Mouse (Mus musculus): ENCODE data around the gene Tfeb.

The Tfeb gene

DNA sequence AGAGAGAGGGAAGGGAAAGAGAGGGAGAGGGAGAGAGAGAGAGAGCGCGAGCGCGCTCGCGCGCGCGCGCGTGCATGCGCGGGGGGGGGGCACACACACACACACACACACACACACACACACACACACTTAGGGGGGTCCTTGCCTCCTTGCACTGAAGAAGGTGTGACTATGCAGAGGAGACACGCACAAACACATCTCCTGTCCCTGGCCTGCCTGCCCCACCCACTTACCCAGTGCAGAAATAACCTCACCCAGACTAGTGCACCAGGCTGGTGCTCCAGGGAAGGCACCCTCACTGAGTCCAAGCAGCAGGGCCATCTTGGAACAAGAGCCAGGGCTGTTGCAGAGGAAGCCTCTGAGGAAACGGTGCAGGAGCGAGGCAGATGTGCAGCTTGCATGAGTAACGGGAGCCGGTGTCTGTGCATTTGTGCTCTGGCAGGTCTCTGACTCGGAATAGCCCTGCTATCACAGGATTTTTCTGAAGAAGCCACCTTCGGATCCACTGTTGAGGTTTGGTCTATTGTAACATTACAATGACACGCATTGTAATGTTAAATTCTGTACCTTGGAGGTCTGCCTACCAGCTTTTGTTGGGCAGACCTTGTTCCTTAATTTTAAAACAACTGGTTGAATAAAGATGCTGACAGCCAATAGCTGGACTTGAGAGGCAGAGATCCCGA is 23.8 kb upstream of the Tfeb start:
- no peak for DNase-seq (ENCODE audit: low read depth)

DNA sequence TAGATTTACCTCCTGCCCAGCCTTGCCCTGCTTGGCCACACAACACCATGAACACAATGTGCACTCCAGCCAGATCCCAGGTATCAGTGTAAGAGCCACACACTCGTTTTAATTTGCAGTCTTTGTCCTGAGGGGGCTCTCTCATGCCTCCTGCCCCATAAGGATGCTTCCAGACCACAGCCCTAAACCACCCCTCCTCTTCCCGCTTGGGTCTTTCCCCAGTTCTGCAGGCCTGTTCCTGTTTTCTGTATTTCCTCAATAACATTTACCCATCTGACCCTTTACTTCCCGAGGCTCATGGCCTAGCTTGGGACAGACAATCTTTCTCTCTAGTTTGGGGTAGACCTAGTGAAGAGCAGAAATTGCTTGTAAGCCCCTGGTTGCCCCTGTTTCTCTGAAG is 21.8 kb upstream of the Tfeb start:
- DNase-seq (ENCODE audit: low read depth): no peak

DNA sequence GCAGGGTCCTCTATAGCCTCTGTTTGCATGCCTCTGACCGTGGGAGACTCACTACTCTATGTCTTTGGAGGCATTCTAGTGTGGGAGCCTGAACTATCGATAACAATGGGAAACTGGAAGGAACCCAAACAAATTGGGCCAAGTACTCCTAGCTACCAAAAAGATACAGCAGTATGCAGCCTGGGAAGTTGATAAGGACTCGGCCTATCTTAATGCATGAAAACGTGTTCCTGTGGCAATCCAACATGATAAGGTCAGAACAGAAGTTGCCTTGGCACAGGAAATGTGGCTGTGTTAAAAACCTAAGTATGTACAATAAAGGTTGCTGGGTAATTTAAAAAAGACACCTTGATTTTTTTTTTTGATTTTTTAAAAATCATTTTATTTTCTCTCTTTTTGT is 15.6 kb upstream of the Tfeb start:
- no peak for DNase-seq (ENCODE audit: low read depth)

DNA sequence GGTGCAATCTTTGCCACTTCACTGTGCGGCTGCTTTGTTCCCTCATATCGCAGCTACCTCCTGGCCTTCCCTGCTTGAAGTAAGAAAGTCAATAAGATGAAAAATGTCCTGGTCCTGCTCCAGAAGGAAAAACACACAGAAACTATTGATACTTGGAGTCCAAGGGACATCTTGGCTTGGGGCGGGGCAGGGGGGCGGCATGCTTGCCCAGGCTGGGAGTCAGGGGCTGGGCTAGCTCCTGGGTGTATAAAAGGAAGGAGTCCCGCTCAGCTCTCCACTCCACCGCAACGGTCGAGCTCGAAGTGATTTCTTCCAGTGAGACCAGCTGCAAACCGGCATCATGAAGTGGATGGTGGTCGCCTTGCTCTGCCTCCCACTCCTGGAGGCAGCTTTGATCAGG is 10.3 kb upstream of the Tfeb start, which contains the start of gene Pgc:
Gene Pgc (plus strand): TSS at position 277 of the 400 bp plus-strand sequence.
- DNase-seq (ENCODE audit: low read depth): no peak

DNA sequence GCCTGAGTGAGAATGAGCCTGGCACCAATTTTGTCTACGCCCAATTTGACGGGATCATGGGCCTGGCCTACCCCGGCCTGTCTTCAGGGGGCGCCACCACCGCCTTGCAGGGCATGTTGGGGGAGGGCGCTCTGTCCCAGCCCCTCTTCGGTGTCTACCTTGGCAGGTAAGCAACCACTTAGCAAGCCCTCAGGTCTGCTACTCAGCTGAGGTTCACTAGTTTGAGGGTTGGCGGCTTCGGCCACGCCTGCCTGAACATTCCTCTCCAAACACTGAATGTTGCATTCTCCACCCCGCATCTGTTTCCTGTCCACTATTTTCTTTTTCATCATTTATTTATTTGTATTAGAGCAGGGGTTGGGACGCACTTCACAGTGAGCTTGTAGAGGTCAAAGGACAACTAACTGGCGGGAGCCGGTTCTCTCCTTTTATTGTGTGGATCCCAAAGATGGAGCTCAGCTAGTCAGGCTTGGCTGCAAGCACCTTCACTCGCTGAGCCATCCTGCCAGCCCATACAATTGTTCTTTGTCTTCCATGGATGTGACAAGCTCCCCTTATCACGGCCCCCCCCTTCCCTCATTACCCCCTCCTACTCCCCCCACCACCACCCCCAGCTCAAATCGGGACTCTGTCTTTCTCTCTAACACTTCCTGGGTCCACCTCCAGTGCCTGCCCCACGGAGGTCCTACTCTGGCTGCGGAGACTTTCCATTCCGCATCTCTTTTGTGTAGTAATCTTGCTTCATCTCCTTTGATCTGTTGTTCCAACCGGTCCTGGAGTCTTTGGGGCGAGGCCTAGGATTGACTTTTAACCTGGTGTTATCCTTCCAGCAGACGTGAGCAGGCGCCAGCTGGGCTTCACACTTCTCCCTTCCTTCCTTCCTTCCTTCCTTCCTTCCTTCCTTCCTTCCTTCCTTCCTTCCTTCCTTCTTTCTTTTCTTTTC is 5.9 kb upstream of the Tfeb start:
- DNase-seq (ENCODE audit: low read depth): no peak

DNA sequence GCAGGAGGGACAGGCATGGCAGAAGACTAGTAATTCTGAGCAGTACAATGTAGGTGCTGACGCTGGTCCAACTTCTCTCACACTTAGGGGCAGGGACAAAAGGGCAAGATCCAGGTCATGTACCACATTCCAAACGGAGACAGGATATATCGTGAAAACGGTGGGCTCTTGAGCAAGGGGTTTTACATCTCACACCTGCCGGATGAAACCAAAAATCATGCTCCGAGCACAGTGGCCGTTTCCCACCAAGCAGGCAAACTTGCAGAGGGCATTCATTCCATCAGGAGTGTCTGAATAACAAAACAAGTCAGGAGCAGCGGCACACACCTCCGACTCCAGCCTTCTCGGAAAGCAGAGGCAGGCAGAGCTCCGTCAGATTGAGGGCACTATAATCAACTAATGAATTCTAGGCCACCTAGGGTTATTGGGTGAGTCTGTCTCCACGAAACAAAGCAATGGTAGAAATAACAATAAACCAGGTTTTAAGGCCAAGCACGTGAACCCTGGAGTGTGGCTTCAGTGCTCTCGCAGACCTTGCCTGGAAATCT is 1.2 kb upstream of the Tfeb start:
- no peak for DNase-seq (ENCODE audit: low read depth)

DNA sequence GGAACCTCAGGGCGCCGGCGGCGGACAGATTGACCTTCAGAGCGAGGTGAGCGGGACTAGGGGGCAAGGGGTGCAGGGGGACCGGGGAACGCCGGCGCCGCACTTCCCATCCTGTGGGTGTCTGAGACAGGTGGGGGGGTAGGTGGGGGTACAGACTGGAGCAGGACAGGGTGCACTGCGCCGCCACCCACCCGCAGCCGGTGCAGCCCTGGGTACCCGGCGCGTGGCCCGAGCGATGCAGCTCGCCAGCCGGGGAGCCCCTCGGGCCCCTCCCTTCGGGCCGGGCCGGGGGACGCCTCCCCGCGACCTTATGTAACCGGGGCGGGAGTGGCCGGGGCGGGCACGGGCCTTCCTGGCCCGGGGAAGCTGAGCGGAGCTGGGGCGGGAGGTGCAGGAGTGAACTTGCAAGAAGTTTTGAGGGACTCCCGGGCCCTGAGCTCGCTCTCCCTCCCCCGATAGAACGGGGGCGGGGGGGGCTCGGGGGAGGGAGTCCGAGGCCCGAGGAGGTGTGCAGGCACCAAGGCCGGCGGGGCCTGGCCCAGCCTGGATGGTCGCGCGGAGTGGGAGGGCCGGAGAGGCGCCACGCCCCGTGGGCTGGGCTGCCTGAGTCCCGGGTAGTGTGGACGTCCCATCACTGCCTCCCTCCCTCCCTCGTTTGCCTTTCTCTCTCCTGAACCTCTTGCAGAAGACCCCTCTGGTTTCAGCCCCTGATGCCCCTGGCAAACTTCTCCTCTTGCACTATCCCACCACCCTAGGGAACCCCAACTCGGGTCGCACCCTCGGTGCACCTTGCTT is 638 bp downstream of the Tfeb start:
- DNase-seq (ENCODE audit: low read depth): no peak

DNA sequence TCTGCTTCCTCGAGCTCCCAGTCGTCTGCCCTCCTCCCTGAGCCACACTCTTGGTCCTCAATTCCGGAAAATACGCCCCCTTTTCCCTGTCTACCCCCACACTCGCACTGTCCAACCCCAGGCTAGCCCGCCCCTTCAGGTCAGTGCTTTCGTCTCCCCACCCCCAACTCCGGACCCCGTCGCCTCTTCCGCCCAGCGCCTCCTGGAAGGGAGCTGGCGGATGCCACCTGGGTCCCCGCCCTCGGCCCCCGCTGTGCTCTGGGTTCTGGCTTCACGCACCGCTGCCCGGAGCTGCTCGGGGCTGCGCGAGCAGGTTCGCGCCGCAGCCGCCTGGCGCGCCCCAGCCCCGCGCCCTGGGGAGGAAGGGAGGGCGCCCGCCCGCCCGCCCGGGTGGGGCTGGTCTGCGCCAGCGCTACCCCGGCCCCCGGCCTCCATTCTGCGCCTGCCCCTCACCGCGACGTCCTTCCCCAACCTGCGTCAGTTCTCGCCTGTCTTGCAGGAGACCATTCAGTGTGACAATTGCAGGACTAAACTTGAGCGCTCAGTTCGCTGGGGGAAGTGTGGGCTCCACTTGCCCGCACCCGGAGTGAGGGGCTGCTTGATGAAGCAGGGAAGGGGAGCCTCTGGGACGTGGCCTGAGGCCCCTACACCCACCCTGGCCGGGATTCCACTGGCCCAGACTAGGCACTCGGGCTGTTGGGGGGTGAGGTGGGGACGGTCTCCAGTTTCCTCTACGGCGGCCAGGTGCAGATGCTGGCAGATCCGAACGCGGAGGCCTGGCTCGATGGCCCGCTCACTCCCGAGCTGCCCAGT is 1.4 kb downstream of the Tfeb start:
- no peak for DNase-seq (ENCODE audit: low read depth)

DNA sequence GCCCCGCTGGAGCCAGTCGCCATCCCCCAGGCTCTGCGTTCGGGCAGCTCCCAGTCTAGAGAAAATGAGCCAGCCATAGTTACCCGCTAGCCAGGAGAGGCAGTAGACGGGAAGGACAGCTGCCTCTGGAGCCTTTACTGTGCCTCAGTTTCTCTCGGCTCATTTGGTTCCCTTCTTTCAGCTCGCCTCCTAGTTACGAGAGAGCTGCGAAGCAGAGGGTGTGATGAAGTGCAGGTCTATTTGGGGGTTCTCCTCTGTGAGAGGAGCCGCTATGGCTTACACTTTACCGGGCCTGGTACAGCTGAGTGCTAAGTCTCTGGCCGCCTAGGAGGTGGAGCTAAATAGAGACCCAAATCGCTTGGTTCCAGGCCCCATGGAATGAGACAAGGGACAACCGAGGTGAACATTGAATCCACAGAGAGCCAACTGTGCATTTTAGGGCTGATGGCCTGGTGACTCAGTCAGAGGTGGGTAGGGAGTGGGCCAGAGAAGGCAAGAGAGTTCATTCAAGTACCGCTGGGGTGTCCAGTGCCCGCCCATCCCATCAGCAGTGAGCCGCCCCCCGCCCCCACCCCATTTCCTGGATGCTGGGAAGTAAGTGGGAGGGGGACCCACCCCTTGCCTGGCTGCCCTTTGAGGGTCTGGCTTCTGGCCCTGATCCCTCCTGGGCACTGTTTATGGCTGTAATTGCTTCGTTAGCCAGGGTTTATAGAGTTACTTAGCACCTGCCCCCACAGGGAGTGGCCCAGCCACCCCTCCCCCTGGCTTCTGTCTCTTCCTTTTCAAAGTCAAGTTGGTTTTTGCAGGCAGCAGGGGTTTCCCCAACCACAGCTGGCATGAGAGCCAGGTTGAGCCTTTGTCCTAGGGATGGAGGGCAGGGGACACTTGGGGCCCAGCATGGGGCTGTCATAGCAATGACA is 2.3 kb downstream of the Tfeb start:
- no peak for DNase-seq (ENCODE audit: low read depth)

DNA sequence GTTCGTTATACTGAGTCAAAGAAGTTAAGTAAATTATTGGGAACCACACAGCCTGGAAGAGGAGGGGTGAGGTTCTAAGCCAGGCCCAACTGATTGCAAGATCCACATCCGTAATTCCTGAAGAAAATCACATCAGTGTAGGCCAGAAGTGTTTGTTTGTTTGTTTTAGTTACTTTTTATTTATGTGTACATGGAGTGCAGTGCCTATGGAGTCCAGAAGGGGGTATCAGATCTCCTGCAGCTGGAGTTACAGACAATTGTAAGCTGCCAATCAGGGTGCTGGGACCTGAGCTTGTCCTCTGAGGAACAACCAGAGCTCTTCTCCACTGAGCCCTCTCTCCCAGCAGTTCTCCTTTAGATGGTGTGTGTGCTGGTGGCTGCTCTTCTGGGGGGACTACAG is 3.4 kb downstream of the Tfeb start:
- DNase-seq (ENCODE audit: low read depth): no peak

DNA sequence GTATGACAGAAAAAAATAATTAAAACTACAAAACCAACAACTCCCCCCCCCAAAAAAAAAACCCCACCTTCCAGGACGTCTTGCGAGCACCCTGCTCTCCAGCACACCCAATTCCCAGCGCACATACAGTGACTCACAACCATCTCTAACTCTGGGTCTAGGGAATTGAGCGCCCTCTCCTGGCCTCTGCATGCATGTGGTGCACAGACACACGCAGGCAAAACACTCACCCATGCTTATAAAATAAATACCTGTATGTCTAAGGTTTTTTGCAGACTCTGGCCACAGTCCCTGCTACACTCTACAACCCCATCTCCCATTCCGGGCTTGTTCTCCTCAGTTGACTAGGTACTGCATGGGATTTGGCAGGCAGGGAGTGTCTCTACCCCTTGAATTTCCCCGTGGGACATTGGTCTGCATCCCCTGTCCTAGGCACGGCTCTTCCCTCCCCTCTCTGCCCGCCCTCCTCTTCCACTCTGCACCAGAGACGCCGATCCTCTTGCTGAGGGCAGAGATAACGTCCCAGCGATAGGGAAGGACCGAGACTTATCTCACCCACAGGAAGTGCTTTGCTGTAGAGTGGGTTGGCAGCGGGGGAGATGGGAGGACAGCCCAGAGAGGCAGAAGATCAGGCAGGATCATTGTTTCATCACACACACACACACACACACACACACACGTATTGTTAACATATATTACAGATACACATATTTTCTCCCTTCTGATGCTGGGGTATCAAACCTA is 6.3 kb downstream of the Tfeb start:
- DNase-seq (ENCODE audit: low read depth): peak; percentile 61

DNA sequence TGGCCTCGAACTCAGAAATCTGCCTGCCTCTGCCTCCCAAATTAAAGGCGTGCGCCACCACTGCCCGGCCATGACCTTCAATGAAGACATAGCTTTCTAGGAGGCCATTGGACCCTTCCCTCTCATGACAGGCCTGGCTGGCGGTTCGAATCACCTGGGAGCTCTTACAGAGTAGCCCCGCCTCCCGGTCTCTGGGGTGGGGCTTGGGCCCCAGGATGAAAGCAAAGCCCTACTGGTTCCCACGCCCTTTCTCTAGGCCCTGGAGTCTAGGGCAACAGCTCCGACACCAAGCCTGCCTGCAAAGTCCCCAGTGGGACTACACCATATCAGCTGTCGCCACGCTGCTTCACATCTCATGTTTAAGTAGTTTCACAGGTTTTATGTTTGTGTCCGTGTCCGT is 7.3 kb downstream of the Tfeb start:
- no peak for DNase-seq (ENCODE audit: low read depth)

DNA sequence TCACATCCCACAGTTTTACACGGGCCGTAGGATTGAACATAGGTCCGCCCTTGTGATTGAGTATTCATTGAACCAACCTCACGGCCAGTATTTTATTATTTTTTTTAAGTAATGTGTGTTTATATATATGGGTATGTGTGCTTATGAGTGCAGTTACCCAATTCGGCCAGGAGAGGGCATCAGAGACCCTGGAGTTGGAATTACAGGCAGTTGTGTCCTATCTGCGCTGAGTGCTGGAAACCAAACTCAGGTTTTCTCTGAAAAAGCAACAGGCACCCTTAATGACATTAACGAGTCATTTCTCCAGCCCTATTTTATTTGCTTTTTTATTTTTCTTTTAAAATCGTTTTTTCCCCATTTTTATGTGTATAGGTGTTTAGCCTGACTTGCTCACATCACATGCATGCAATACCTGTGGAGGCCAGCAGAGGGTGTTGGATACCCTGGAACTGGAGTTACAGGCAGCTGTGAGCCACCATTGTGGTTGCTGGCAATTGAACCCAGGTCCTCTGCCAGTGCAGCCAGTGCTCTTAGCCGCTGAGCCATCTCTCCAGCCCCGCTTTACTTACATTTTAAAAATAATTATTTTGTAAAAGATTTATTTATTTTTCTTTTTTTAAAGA is 8.0 kb downstream of the Tfeb start:
- no peak for DNase-seq (ENCODE audit: low read depth)

DNA sequence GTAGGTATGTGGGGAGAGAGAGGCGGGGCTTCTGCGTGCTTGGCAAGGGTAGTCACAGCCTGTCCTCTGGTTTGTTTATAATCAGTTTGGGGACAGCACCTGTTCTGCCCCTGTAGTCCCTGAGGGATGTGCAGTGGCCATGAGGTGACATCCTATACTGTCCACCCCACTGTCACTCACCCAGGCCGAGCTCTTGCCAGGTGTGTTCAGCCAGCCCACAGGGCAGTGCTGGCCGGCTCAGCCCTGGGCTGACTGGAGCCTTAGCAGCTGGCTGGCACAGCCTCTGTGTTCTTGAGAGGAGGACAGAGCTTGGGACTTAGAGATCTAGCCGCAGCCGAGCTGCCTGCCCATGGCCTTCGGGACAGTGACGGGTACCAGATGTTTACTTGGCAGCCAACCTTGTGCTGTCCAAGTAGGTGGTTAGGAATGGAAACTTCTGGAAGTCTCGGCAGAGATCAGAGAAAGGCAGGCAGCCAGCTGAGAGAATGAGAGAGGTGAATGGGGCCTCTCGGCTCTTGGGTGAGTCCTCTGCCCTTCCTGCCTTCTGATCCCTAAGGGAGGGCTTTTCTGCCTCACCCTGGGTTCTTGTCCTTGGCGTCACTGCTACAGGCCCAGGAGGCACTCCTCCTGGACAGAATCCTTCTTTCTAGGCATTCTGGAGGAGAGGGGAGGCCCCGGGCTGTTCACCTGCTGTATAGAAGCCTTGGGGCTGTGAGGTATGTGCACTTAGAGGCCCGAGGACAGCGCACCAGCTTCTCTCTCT is 12.1 kb downstream of the Tfeb start:
- no peak for DNase-seq (ENCODE audit: low read depth)

DNA sequence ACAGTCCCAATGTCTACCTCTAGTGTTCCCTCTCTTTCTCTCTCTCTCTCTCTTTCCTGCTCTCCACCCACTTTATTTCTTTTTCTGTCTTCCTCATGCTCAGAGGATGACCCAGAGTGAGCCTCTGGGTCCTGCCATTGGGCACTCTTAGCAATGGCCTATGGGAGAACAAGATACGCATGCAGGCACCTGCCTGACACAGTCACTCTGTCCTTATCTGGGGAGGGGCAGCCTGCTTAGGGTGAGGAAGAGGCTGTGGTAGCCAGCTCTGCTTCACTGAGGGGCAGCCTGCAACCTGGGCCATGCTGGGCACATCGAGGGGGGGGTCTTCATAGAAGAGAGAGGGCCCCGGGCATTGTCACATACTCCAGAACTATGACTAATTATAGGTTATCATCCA is 12.8 kb downstream of the Tfeb start:
- no peak for DNase-seq (ENCODE audit: low read depth)

DNA sequence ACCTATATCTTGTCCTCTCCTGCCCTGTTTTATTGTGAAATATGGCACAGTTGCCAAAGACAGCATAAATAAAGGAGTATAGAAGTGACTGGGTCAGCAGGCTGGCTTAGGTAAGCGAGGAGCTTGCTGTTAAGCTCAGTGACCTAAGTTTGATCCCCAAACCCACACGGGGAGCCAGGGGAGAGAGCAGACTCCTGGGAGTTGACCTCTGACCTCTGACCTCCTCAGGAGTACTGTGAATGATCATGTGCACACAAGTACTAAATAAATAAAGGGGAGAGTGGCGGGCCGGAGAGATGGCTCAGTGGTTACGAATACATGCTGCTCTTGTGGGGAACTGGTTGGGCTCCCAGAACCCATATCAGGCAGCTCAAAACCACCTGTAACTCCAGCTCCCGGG is 13.3 kb downstream of the Tfeb start:
- no peak for DNase-seq (ENCODE audit: low read depth)

DNA sequence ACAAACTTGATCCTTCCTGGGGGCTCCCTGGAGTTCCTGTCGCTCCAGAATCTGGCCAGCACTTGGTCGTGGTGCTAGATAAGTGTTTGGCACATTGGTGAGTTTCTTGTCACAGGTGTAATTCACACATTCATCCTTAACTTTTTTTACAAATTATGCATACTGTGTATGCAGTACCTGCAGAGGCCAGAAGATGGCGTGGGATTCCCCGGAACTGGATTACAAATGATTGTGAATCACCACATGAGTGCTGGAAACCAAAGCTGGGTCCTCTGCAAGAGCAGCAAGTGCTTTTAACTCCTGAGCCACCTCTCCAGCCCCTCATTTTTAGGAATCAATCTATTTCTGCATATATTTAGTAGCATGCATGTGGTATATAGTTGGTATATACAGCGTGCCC is 15.0 kb downstream of the Tfeb start:
- DNase-seq (ENCODE audit: low read depth): no peak

DNA sequence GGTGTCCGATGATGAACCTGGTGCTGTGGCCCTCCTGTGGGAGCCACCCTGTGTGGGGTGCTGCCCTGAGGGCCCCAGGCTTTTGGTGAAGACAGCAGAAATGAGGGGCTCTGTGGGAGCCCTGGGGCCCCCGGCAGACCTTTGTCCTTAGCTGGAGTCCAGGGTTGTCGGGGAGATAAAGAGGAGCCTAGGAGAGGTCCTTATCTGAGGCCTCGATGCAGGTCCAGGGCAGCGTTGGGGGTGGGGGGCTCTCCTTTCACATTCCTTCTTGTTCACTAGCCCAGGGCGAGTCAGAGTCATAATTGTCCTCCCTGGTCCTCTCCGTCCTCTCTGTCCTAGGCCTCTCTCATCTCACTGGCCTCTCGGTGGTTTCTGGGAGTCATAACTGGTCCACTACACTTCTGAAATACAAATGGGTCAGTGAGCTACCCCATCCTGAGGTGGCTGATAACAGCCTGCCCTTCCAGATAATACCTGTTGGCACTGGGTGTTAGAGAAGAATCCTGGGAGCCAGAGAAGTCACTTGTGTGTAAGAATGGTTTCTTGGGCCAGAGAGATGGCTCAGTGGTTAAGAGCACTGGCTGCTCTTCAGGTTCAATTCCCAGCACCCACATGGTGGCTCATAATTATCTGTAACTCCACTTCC is 16.4 kb downstream of the Tfeb start:
- no peak for DNase-seq (ENCODE audit: low read depth)

Measured in c-Kit-positive CD71-negative TER-119-negative erythroid progenitor cells, embryonic 14.5 days (primary cell).